Mouse (Mus musculus) neural tube, embryonic 11.5 days (tissue): ENCODE measurements at regions not wholly inside any gene's neighbourhood (a gene's known extent, or its start where the extent isn't known, plus 50 kb on each side); places are given as distances from the start of the nearest gene placed in this dataset.

ENCODE experiments used
- ATAC-seq: fragments of 200-750 bp; cut with Nextera tagmentation; 2 replicates; pipeline ENCODE4 v1.8.0; 2017; ENCODE audit warnings: moderate number of reproducible peaks, mild to moderate bottlenecking, moderate TSS enrichment, moderate library complexity; ENCODE audit not compliant: insufficient read depth, low FRiP score, low TSS enrichment
- DNase-seq: peaks from one replicate; pipeline ENCODE4 v3.0.0-alpha.2; 2015; ENCODE audit warnings: low spot score
- H3K27ac ChIP-seq: fragments of 300-500 bp; sonication (generic); 2 replicates; pipeline ENCODE4 v1.5.1; 2014; ENCODE audit warnings: low read depth, mild to moderate bottlenecking, low read length
- H3K27me3 ChIP-seq: fragments of 300-500 bp; sonication (generic); 2 replicates; pipeline ENCODE4 v1.6.1; 2014; ENCODE audit warnings: mild to moderate bottlenecking, low read length, mixed read lengths; ENCODE audit not compliant: control insufficient read depth, insufficient read depth
- H3K36me3 ChIP-seq: fragments of 300-500 bp; sonication (generic); 2 replicates; pipeline ENCODE4 v1.6.1; 2014; ENCODE audit warnings: mild to moderate bottlenecking, low read length, moderate library complexity, mixed read lengths; ENCODE audit not compliant: control insufficient read depth, insufficient read depth
- H3K4me1 ChIP-seq: fragments of 300-500 bp; sonication (generic); 2 replicates; pipeline ENCODE4 v1.6.1; 2014; ENCODE audit warnings: low read length, mixed read lengths; ENCODE audit not compliant: control insufficient read depth, insufficient read depth
- H3K4me2 ChIP-seq: fragments of 300-500 bp; sonication (generic); 2 replicates; pipeline ENCODE4 v1.6.1; 2014; ENCODE audit warnings: low read depth, mild to moderate bottlenecking, moderate library complexity
- H3K4me3 ChIP-seq: fragments of 300-500 bp; sonication (generic); 2 replicates; pipeline ENCODE4 v1.5.1; 2014; ENCODE audit warnings: low read depth, low read length
- H3K9ac ChIP-seq: fragments of 300-500 bp; sonication (generic); 2 replicates; pipeline ENCODE4 v1.6.1; 2014; ENCODE audit warnings: mild to moderate bottlenecking, low read length
- H3K9me3 ChIP-seq: fragments of 300-500 bp; sonication (generic); 2 replicates; pipeline ENCODE4 v1.6.1; 2016; ENCODE audit warnings: low read length; ENCODE audit not compliant: control insufficient read depth
- WGBS: fragments of 180-500 bp; shearing (Covaris S2); extraction: QIAGEN DNeasy Blood & Tissue Kit; methylation state at CpG from one replicate; pipeline ENCODE4 v1.1.7; 2014; 5-methylcytosine and 5-hydroxymethylcytosine counted together

DNA sequence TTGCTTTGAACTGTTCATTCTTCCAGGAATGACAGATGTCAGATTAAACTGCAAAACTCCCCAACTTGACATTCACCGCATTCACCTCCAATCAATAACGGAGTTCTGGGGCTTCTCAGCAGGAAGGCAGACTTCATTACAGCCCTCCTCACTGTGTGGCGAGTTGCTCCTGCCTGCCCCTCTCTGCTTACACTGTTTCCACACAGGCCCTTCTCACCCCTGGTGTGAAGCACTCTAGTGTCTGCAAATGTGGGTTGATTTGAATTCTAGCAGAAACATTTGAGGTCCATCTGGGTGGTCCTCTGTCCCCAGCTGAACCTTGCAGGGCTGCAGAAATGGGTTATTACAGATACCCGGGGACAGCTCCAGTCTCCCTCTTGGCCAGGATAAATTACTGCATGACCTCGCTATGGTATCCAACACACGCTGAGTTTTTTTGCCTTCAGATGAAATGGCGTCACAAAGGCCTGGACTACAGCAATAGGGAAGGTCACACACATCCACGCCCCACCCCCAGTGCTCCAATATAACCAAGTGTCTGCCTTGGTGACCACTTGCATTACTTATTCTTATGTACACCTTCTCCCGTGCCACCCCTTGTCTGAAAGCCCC, 145.8 kb downstream of the Rwdd3 start:
- Histone ChIP-seq H3K27ac (no peak overlapping the region), H3K9me3 (no peaks in the 10 kb centered on the region), H3K4me1 (no peaks in the 10 kb centered on the region), H3K9ac (no peak overlapping the region), H3K36me3 (no peaks in the 10 kb centered on the region), H3K4me2 (no peak overlapping the region), H3K4me3 (no peak overlapping the region), H3K27me3 (no peaks in the 10 kb centered on the region)
- WGBS, result 50% methylated on average over 9 of the region's 9 CpGs
- ATAC-seq (peak; percentile 19; the same call in 1 of the 2 replicates), DNase-seq (peak; percentile 26)

DNA sequence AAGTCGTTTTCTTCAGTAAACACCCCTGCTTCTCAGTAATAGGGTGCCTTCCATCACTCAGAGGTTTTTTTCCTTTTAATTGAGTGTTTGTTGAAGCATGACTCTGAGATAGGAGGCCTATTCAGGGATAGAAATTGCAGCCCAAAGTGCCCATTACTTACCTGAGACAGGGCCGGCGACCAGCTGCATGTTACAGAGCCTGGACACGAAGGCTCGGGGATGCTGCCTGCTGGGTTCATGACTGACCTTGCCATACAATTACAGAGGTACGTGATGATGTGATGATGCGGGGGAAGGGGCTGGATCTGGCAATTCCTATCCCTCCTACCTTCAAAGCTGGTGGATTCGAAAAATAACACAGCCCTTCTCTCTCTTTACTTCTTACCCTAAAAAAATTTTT, 146.7 kb downstream of the Rwdd3 start:
- ATAC-seq (peak; percentile 49; the same call in 1 of the 2 replicates), DNase-seq (no peak)
- WGBS, result 54% methylated on average over 8 of the region's 8 CpGs
- Histone ChIP-seq H3K4me1 (no peaks in the 10 kb centered on the region), H3K4me2 (no peak overlapping the region), H3K9me3 (no peaks in the 10 kb centered on the region), H3K9ac (no peak overlapping the region), H3K27me3 (no peaks in the 10 kb centered on the region), H3K4me3 (no peak overlapping the region), H3K36me3 (no peaks in the 10 kb centered on the region), H3K27ac (no peak overlapping the region)

DNA sequence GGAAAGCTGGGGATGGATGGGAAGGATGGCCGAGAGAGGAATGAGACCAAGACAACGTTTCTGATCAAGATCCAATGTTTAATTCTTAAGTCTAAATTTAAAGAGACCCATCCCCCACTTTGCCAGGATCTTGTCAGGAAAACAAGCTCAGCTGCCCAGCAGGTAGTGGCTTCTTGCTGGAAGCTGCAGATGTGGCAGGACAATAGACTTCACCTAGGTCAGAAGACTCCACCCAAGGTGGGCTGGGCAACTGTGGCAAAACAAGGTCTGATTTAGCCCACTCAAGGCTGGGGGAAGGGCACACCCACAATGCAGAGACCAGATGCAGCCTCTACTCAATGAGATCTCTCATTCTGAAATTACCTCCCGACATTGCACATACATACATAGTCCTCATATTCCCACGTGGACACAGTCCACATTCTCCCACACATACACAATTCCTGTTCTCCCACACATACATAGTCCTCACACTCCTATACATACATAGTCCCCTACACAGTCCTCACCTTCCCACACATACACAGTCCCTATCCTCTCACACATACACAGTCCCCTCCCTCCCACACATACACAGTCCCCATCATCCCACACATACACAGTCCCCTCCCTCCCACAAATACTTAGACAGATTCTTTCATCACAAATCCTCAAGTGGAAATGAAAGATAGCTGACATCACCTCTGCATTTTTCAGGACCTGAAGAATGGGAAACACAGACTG, 150.2 kb downstream of the Rwdd3 start:
- Histone ChIP-seq H3K9me3 (no peaks in the 10 kb centered on the region), H3K4me3 (no peak overlapping the region), H3K4me2 (no peak overlapping the region), H3K9ac (no peak overlapping the region), H3K4me1 (no peaks in the 10 kb centered on the region), H3K27ac (no peak overlapping the region), H3K27me3 (no peaks in the 10 kb centered on the region), H3K36me3 (no peaks in the 10 kb centered on the region)
- DNase-seq (no peak), ATAC-seq (no peak)
- WGBS, result 72% methylated on average over 4 of the region's 4 CpGs

DNA sequence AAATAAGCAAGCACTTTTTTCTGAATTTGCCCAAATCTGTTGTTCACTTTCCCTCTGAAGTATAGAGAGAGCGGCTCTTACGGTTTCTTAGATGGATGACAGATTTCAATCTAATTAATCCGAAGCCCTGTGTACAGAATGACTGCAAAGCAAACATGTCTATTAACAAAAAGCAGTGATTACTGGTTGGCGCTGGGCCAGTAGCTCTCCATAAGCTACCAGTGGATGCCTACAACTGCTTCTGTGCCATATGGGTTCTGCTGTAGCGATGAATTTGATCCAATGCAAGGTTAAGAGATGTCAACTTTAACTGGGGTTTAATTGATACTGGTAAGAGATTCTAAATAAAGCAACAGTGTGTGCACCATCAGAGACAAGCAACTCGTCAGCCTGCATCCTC, 162.3 kb downstream of the Rwdd3 start:
- H3K4me1 ChIP-seq, result no peaks in the 10 kb centered on the region
- WGBS, result 91% methylated on average over 6 of the region's 6 CpGs
- no peak for ATAC-seq
- H3K4me2 ChIP-seq, result no peak overlapping the region
- no peak for DNase-seq
- no peaks in the 10 kb centered on the region for H3K36me3 ChIP-seq
- H3K9ac ChIP-seq, result no peak overlapping the region
- H3K4me3 ChIP-seq, result no peak overlapping the region
- H3K9me3 ChIP-seq, result no peaks in the 10 kb centered on the region
- no peaks in the 10 kb centered on the region for H3K27me3 ChIP-seq
- H3K27ac ChIP-seq, result no peak overlapping the region

DNA sequence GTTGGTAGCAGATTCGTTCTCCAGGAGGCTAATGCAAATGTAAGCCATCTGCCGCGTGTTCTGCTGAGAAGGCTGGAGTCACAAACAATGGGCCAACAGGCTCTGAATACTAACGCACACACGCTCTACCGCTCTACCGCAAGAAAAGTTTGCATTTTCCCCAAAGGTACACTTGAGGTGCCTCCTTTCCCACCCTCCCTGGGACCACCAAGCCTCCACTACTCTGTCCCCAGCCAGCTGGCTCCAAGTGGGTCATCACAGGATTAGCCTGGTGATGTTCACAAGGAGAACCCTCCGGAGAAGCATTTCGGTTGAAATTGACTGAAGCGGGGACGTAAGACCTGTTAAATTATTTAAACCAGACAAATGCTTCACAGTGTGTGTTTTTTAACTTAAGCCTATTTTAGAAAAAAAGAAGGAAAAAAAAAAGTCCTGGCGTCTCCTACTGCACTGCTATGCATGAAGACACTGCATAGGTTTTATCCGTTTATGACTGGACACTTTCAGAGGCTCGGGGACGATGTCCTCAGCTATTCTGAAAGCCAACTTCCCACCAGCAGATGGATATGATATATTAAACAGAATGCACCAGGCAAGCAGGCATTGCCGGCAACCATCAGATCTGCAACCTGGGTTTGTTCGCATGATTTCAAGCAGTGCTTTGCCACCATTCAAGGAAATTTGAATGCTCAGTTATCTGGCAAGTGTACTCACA, 187.8 kb downstream of the Rwdd3 start:
- Histone ChIP-seq H3K27me3 (no peaks in the 10 kb centered on the region), H3K36me3 (no peaks in the 10 kb centered on the region), H3K4me2 (no peak overlapping the region), H3K9me3 (no peaks in the 10 kb centered on the region), H3K9ac (no peak overlapping the region), H3K4me3 (no peak overlapping the region), H3K27ac (no peak overlapping the region), H3K4me1 (no peaks in the 10 kb centered on the region)
- DNase-seq (peak; percentile 53), ATAC-seq (peak; percentile 76)
- WGBS, result 49% methylated on average over 17 of the region's 17 CpGs

DNA sequence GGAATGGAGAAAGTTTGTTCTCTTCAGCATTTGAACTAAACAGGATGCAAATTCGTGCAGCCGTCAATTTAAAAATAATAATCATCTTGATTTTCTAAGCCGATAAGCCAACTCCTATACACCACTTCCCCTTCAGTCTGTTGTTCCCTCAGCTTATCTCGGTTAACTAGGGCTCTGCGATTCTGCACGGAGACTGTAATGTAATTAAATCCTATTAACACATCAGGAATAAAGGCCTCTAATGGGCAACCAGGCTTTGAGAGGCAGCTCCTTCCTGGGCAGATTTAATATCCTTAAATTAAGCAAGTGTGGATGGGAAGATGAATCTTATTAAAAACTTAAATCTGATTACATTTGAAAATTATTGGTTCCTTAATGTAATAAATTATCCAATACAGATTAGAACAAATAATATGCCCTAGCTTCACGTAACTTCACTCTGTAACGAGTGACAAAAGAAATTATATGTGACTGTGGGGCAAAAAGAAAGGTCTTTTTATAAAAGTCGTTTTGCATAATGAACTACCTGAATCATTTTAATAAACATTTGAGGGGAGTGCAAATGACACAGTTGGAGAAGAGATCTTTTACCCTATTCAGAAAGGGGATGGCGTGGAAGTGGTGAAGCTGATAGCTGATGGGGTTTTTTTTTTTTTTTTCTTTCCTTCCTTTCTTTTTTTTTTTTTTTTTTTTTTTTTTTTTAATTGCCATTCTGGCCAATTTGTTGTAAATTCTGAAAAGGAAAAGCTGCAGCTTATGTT, 188.5 kb downstream of the Rwdd3 start:
- no peak overlapping the region for H3K4me2 ChIP-seq
- DNase-seq (no peak), ATAC-seq (peak; percentile 36; the same call in 1 of the 2 replicates)
- H3K4me1 ChIP-seq, result no peaks in the 10 kb centered on the region
- WGBS, result 35% methylated on average over 10 of the region's 10 CpGs
- no peak overlapping the region for H3K27ac ChIP-seq
- H3K36me3 ChIP-seq, result no peaks in the 10 kb centered on the region
- H3K9ac ChIP-seq, result no peak overlapping the region
- no peaks in the 10 kb centered on the region for H3K27me3 ChIP-seq
- H3K9me3 ChIP-seq, result no peaks in the 10 kb centered on the region
- H3K4me3 ChIP-seq, result no peak overlapping the region

DNA sequence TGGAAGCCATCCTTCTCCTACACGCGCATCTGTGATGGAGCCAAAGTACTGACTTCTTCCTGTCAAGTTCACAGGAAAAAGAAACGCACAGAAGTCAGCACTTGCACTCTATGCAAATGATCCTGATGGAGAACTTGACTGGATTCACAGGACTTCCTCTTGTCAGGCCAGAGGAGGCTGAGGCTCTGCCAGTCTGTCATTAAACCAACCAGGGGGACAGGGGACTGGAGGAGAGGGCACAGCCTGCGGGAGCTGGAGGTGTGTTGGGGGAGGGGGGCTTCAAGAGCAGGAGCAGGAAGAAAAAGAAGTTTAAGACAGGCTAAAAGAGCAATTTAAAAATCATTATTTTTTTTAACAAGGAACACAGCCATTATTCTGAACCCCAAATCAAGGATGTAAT, 189.3 kb downstream of the Rwdd3 start:
- Histone ChIP-seq H3K27ac (no peak overlapping the region), H3K4me2 (no peak overlapping the region)

DNA sequence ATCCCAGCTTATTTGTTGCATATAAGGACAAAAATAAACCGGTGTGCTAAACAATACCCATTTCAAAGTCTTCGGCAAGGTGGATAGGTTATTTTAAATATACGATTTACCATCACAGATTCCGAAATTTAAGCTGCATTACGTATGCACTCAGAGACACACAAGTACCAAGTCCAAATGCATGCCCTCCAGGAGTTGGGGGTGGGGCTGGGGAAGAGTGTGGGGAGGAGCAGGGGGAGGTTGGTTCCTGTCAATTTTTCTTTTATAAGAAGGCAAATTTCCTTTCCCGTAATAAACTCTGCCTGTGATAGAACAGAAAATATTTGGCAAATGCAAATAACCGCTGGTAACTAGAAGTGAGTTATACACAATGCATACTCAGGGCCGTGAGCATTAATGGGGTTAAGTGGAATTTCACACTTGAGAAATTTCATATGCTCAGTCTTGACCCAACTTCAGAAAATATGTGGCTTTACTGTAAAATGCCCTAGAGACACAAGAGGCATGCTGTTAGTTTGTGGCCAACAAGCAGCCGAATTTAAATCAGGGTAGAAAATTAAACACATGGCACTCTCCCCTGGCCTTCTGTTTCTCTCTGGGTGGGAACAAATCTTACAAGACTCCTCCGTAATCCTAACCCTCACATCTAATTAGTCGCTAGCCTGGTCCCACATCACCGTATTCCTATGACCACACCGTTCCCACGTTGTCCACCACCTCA, 200.6 kb downstream of the Rwdd3 start:
- WGBS, result 89% methylated on average over 14 of the region's 14 CpGs
- Histone ChIP-seq H3K4me2 (no peak overlapping the region), H3K4me3 (no peak overlapping the region), H3K4me1 (no peaks in the 10 kb centered on the region), H3K36me3 (no peaks in the 10 kb centered on the region), H3K27me3 (no peaks in the 10 kb centered on the region), H3K9me3 (no peaks in the 10 kb centered on the region), H3K9ac (no peak overlapping the region), H3K27ac (no peak overlapping the region)
- DNase-seq (no peak), ATAC-seq (no peak)

More for the DNA sequence above, 189.3 kb downstream of the Rwdd3 start:
- Histone ChIP-seq H3K4me3 (no peak overlapping the region), H3K36me3 (no peaks in the 10 kb centered on the region), H3K4me1 (no peaks in the 10 kb centered on the region), H3K9me3 (no peaks in the 10 kb centered on the region), H3K9ac (no peak overlapping the region), H3K27me3 (no peaks in the 10 kb centered on the region)
- DNase-seq (no peak), ATAC-seq (no peak)
- WGBS, result 42% methylated on average over 4 of the region's 4 CpGs
